Mouse (Mus musculus): Measurements from ENCODE around the gene Plxnc1. TPM values are rescaled to one million over a fixed set of nuclear protein-coding genes. Genes with fewer than 3 reads are reported as not detected.

Plxnc1 gene
- under 1 TPM; 0.33 to 0.59 TPM for total RNA-seq (2021)
- long read RNA-seq, experiment 1, partial matches to known transcripts, result 0 of 1 reads
- long read RNA-seq, experiment 1, other reads (novel, unspliced or antisense), result 1 of 1 reads
- long read RNA-seq, experiment 2, result 0 reads

DNA sequence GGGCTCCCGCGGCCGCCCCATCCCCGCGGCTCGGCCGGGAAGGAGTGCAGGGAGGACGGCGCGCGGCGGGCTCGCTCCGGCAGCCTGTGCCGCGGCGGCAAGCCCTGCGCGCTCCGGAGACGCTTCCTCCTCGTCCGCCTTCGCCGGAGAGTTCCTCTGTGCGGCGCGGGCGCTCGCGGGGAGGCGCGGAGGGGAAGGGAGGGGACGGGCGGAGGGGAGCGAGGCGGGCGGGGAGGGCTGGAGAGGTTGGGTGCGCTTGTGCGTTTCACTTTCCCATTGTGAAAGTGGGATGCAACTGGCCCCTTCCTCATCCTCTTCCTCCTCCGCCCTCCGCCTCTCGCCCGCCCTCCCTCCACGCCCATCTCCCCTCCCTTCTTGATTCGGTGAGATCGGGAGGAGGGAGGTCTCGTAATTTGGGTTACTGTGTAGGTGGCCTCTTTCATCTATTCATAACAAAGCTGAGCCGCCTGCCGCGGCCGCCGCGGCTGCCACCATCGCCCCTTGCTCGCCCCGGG, at the start of gene Plxnc1:
Gene Plxnc1 (minus strand): TSS at position 145 of the 515 bp plus-strand sequence.
- Histone ChIP-seq H3K27ac (0 out of 2 replicates have a peak within 1 kb of the TSS, but pooled peaks have one; percentile 31), H3K4me3 (peak within 1 kb of the TSS; percentile 82)
- TF ChIP-seq CTCF (IDR thresholded peaks at IDR 0.05), result no peak
- intact Hi-C loops (cut with DNase I), result loop anchor here (5.0 to 10.0 kb wide), 2 partner anchors 140 to 322 kb away; no protein-coding TSS in a partner anchor
- DNase-seq, result peak; percentile 54

DNA sequence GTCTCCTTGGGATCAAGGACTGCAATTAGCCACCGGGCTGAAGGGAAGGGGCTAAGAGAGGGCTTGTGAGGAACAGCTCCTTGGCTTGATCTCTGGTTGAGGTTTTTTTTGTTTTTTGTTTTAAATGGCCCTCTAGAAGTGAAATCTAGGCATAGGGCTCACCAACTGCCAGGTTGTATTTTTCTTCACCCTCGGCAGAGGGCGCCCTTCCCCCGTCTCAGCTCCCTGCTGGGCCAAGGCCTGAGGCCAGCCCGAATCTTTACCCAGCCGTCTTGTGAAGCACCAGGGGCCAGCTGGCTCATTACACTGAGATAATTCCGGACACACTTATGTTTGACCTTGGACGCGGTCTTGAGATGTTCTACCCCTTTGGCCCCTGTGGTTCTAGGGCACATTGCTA, 47.5 kb upstream of the Plxnc1 start:
- H3K4me3 ChIP-seq, result peak overlapping the region; percentile 63
- TF ChIP-seq CTCF (IDR thresholded peaks at IDR 0.05), result peak; percentile 94
- H3K27ac ChIP-seq, result peak overlapping the region; percentile 62
- DNase-seq, result peak; percentile 90
- intact Hi-C loops (cut with DNase I), result loop anchor here (1.0 to 5.0 kb wide), 4 partner anchors 21 to 325 kb away; no protein-coding TSS in a partner anchor

DNA sequence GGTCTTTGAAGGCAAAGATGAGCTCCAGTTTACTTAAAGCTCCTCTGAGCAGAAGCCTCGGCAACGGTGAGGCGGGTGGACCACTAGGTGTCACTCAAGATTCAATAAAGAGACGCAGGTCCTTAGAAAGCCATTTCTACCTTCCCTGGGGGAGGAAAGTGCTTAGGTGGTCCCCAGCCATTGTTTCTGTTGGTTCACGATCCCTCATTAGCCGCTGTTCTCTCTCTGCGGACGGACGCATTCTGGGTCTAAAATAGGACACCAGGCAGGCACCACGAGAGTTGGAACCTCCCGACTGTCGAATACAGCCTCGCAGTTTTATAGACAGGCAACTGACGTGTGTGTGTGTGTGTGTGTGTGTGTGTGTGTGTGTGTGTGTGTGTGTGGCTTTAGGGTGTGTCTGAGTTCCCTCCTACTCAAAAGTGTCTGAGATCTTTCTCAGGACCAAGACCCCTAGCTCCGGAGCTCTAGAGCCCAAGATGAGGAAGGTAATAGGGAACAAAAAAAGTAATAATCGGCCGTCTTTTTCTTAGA, 47.0 kb upstream of the Plxnc1 start:
- peak; percentile 85 for TF ChIP-seq CTCF (IDR thresholded peaks at IDR 0.05)
- intact Hi-C loops (cut with DNase I), result loop anchor here (1.0 to 5.0 kb wide), 6 partner anchors 21 to 485 kb away; no protein-coding TSS in a partner anchor
- peak overlapping the region; percentile 83 for H3K27ac ChIP-seq

DNA sequence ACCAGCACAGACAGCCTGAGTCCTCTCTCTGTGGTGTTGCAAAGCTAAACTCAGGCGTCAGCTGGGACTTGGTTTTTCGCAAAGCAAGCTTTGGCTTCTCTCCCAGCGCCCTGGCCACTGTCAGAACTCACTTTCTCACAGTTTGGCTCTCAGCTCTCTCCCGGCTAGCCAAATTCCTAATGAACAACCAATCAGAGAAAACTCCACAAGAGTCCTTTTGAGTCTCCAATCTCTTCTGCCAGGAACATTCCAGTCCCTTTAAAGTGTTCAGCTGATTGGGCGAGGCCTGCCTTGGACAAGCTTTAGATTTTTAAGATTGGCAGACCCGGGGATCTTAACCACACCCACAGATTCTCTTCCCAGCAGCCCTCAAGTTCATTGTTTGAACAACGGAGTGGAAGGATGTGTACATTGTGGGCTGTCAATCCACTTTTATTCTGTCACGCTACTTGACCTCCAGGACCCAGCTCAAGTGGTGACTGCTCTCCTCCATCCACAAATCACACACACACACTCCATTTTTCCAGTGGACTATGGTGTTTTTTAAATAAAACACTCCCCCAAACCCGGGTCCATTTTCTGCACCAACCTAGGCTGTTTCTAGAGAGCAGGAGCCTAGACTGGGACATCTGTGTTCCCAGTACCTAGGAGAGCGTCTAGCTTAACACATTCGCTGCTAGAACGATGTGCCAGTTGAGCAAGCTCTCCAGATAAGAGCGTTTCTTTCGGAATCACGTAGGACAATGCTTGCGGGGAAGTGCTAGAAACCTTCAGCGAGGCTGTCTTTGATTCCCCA, 46.3 kb upstream of the Plxnc1 start:
- peak overlapping the region; percentile 63 for H3K4me3 ChIP-seq
- intact Hi-C loops (cut with DNase I), result loop anchor here (1.0 to 5.0 kb wide), 4 partner anchors 266 to 485 kb away; no protein-coding TSS in a partner anchor
- TF ChIP-seq CTCF (IDR thresholded peaks at IDR 0.05), result no peak

More for the DNA sequence above, 47.0 kb upstream of the Plxnc1 start:
- peak; percentile 70 for DNase-seq
- peak overlapping the region; percentile 63 for H3K4me3 ChIP-seq

DNA sequence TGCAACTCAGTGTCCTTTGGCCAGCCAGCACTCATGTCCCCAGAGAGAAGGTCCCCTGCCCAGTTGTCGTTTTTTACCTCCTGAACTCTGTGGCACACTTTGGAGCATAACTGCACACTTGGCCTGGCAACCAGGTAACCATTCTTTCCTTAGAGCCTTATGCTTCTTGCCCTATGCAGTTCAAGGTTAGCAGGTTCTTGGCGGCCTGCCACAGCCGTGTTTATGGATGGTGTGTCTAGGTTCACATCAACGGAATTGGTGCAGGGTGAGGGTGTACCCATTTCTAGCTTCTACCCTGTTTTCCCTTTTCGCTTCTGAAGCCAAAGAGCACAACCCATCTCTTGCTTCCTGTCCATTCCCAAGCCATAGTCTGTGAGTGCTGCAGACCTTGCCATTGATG, 44.7 kb upstream of the Plxnc1 start:
- no peak overlapping the region for H3K4me3 ChIP-seq
- H3K27ac ChIP-seq, result no peak overlapping the region
- DNase-seq, result peak; percentile 25
- intact Hi-C loops (cut with DNase I), result no loop called here
- TF ChIP-seq CTCF (IDR thresholded peaks at IDR 0.05), result no peak

More for the DNA sequence above, 46.3 kb upstream of the Plxnc1 start:
- peak; percentile 92 for DNase-seq
- peak overlapping the region; percentile 83 for H3K27ac ChIP-seq

DNA sequence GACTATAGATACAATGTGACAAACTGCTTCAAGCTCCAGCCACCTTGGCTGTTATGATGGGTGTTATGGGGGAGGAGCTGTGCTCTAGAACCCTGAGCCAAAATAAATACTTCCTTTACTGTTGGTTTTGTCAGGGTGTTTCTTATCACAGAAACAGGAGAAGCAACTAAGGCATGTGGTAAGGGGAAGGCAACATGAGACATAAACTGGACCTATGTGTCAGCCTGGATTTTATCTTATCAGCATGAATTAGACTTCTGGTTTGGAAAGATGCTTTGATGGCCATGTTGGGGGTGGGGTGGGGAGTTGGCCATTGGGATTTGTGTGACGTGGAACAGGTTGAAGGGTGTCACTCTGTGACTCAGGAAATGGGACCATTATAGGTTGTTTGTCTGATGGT, 40.5 kb upstream of the Plxnc1 start:
- Histone ChIP-seq H3K4me3 (no peak overlapping the region), H3K27ac (no peak overlapping the region)
- intact Hi-C loops (cut with DNase I), result no loop called here
- TF ChIP-seq CTCF (IDR thresholded peaks at IDR 0.05), result no peak
- DNase-seq, result no peak

DNA sequence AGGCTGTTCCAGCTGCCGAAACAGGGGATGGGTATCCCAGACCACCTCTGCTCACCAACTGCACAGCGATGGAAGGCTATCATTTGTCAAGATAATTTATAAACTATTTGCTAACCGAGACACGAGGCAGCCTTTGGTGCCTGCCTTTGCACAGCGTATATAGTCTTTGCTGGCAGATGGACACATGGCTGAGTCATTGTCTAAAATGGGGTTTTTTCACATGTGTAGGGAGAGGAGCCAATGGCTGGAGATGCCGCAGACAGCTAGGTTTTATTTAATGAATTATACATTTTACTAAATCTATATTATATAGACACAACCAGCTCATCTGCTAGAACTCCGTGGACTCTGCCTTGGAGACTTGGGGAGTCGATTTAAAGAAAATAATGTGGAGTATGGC, 37.9 kb upstream of the Plxnc1 start:
- intact Hi-C loops (cut with DNase I), result no loop called here
- Histone ChIP-seq H3K4me3 (no peak overlapping the region), H3K27ac (no peak overlapping the region)
- no peak for DNase-seq
- TF ChIP-seq CTCF (IDR thresholded peaks at IDR 0.05), result no peak

DNA sequence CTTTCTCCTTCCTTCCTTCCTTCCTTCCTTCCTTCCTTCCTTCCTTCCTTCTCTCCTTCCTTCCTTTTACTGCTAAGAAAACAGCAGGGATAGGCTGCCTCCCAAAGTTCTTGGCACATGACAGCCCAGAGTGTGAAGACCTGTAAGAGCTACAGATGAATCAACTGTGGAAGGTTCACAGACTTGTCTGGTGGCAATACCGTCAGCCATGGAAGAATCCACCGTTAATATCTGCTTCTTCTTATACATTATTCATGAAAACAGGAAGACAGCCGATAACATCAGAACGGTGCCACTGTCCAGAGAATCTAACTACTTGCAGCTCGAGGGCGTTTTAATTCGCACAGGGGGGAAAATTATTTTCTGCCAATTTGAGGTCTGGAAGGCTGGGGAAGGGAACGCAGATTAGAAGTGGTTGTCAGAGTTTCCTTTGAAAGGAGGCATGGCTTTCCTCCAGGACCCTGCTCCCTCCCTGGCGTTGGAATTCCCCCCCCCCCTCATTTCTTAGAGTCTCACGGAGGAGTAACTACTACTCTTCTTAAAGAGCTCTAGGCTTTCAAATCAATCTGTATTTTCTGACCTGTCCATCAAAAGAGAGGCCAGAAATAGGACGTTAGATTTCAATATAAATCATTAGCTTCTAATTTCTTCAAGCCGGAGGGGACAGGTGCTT, 37.0 kb upstream of the Plxnc1 start:
- TF ChIP-seq CTCF (IDR thresholded peaks at IDR 0.05), result no peak
- intact Hi-C loops (cut with DNase I), result no loop called here
- no peak for DNase-seq
- Histone ChIP-seq H3K4me3 (no peak overlapping the region), H3K27ac (no peak overlapping the region)

DNA sequence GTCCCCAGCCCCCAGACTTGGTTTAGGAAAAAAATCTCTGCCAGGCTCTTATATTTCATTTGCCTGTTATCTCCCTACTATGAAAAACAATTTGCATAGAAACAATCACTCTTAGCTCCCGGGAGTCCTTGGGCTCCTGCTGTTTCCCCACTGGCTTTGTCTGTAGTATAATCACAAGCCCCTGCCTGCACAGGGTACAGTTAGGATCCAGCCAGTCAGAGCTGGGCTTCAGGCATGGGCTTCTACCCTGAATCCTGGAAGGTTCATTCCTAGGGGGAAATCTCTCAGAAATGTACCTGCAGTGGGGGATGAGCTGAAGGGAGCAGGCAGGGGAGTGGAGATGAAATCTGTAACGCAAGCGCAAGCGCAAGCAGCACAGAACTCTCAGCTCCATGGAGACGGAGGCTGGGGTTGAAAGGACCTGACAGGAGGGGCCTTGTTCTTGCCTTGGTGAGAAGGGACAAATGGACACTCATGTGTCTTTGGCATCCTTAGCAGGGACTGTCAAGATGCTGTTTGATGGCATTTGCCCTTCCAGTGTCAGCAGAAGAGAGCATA, 33.7 kb upstream of the Plxnc1 start:
- intact Hi-C loops (cut with DNase I), result no loop called here
- no peak overlapping the region for H3K27ac ChIP-seq
- DNase-seq, result no peak
- TF ChIP-seq CTCF (IDR thresholded peaks at IDR 0.05), result no peak
- no peak overlapping the region for H3K4me3 ChIP-seq

DNA sequence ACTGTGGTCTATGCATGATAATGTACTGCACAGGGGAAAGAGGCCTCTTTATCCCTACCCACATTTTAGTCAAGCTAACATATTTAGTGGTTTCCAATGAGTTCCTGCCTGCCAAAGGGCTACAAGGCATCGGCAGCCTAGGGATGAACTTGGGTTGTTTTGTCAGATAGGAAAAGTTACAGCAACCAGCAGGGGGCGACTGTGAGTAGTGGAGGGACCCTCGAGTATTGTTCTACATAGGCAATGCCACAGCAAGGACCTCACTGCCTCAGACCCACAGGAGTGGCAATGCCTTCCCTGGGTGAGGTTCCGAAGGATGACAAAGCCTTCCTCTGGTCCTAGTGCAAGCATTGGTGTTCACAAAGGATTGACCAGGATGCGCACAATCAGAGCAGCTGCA, 31.7 kb upstream of the Plxnc1 start:
- Histone ChIP-seq H3K27ac (no peak overlapping the region), H3K4me3 (no peak overlapping the region)
- TF ChIP-seq CTCF (IDR thresholded peaks at IDR 0.05), result peak; percentile 42
- DNase-seq, result no peak
- intact Hi-C loops (cut with DNase I), result no loop called here

DNA sequence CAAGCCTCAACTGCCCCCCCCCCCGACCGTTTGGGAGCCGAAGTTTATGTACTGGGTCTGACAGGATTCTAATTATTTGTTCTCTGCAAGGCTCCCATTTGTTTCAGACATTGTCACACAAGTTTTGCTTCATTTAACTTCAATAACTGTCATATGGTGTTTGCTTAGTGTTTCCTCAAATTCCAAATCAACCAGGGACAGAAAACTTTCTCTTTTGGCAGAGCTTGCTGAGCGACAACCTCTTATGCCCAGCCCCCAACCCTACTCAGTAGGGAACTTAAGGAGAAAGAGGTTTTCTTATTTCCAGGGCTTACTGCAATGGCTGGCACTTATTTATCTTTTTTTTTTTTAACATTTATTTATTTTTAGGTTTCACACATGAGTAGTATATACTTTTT, 30.5 kb upstream of the Plxnc1 start:
- Histone ChIP-seq H3K4me3 (no peak overlapping the region), H3K27ac (no peak overlapping the region)
- no peak for DNase-seq
- no peak for TF ChIP-seq CTCF (IDR thresholded peaks at IDR 0.05)
- intact Hi-C loops (cut with DNase I), result no loop called here

All from gastrocnemius, adult 2 months (tissue).